Mouse (Mus musculus): ENCODE results near the gene Snx8. TPM values are rescaled to one million over a fixed set of nuclear protein-coding genes. Genes with fewer than 3 reads are reported as not detected.
"Not testable (repeated sequence)": the region's sequence is repeated elsewhere in the genome, so short reads cannot be mapped to it uniquely, and the experiment has no call there.

Snx8 gene
- total and polyA plus RNA-seq, 2 experiments = 11.2 to 12.5 TPM

DNA sequence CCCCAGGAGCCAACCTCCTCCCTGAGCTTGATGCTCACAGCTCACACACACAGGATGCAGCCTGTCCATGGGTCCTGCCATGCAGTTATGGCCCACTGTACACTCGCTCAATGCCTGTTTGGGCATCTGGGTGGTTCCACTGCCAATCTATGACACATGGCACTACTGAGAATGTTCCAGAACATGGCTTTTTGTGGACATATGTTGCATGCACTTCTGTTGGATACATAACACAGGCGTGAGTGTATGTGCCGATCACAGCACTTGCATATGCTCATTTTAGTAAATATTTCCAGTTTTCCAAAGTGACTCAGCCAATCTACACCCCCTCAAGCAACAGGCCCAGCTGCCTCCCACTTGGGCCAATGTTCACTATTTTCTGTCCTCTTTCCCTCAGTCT is 17.4 kb downstream of the Snx8 start:
- Histone ChIP-seq H3K27ac (replicated peaks; ENCODE audit: insufficient read depth, low read depth, low read length) (peak overlapping the region; percentile 63), H3K9ac (ENCODE audit: low read depth, low read length) (no peak overlapping the region), H3K36me3 (ENCODE audit: control insufficient read depth, insufficient read depth, low read length) (no peaks in the 10 kb centered on the region), H3K27me3 (ENCODE audit: control insufficient read depth, insufficient read depth, low read length) (no peaks in the 10 kb centered on the region), H3K4me1 (ENCODE audit: control insufficient read depth, insufficient read depth, low read length) (peaks cover 31% of the 10 kb centered on the region), H3K4me3 (ENCODE audit: insufficient read depth, low read depth, low read length) (no peak overlapping the region), H3K79me2 (ENCODE audit: control insufficient read depth, insufficient read depth, low read length) (peaks cover 32% of the 10 kb centered on the region)
- TF ChIP-seq CTCF (IDR thresholded peaks at IDR 0.05; ENCODE audit: low read depth, low read length) (no peak), POLR2A (IDR thresholded peaks at IDR 0.05; ENCODE audit: extremely low read depth, insufficient read depth, low read length) (no peak)
- no peak for DNase-seq (ENCODE audit: extremely low read depth, low read depth, low spot score)
- WGBS = 88% methylated on average over 3 of the region's 3 CpGs

DNA sequence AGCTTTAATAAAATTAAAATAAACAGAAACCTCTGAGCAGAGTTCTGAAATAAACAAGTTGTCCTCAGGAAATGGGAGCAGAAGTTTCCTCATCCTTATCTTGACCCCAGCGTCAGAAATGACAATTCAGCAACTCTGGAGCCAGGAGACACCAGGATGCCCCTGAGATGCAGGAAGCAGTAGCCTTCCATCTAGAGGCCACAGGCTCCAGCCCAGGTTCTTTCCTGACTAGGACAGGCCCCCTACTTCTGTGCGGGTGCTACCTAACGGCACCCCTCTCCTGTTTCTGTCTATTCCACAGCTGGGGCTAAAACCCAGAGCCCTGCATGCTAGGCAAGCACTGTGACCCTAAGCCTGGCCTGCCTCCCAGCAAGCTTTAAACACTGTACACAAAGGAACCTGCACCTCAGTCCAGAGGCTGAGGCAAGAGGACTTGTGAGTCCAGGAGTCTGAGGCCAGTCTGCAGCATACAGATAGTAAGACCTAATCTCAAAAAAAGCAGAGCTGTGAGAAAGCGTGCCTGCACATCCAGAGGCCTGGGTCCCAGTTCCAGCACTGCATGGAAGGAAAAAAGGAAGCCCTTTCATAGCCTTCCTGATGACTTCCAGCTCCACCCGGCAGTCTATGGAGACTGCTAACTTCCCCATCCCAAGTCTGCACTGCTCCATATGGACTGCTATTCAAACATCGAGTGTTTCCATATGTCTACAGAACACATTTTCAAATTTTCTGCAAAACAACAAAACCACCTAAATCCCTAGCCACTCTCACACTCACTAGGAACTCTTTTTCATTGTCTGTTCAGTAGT is 18.4 kb downstream of the Snx8 start:
- peaks cover 39% of the 10 kb centered on the region for H3K79me2 ChIP-seq (ENCODE audit: control insufficient read depth, insufficient read depth, low read length)
- H3K27me3 ChIP-seq (ENCODE audit: control insufficient read depth, insufficient read depth, low read length) = no peaks in the 10 kb centered on the region
- H3K4me1 ChIP-seq (ENCODE audit: control insufficient read depth, insufficient read depth, low read length) = peaks cover 31% of the 10 kb centered on the region
- WGBS = 34% methylated on average over 6 of the region's 6 CpGs
- no peak for TF ChIP-seq POLR2A (IDR thresholded peaks at IDR 0.05; ENCODE audit: extremely low read depth, insufficient read depth, low read length)
- TF ChIP-seq CTCF (IDR thresholded peaks at IDR 0.05; ENCODE audit: low read depth, low read length) = no peak
- peak overlapping the region; percentile 70 for H3K27ac ChIP-seq (replicated peaks; ENCODE audit: insufficient read depth, low read depth, low read length)
- DNase-seq (ENCODE audit: extremely low read depth, low read depth, low spot score) = peak; percentile 73
- H3K4me3 ChIP-seq (ENCODE audit: insufficient read depth, low read depth, low read length) = no peak overlapping the region
- no peaks in the 10 kb centered on the region for H3K36me3 ChIP-seq (ENCODE audit: control insufficient read depth, insufficient read depth, low read length)
- no peak overlapping the region for H3K9ac ChIP-seq (ENCODE audit: low read depth, low read length)

DNA sequence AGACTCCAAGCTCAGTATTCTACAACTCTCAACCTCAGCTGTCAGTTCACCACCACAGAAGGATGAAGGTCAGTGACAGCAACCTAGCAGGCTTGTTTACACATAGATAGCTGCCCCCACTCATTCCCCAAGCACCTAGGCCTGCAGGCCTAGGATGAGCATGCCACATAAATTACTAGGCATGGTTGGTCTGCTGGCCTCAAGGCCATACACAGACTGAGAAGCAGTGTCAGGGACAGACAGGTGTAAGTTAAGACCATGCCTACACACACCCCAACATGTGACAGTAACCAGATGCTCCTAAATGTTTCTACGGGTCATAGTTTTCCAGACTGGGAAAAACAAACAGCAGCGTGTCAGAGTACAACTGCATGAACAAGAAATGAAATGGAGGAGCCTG is 19.6 kb downstream of the Snx8 start:
- H3K36me3 ChIP-seq (ENCODE audit: control insufficient read depth, insufficient read depth, low read length) = no peaks in the 10 kb centered on the region
- H3K27ac ChIP-seq (replicated peaks; ENCODE audit: insufficient read depth, low read depth, low read length) = peak overlapping the region; percentile 68
- peak; percentile 74 for DNase-seq (ENCODE audit: extremely low read depth, low read depth, low spot score)
- no peaks in the 10 kb centered on the region for H3K27me3 ChIP-seq (ENCODE audit: control insufficient read depth, insufficient read depth, low read length)
- no peak overlapping the region for H3K4me3 ChIP-seq (ENCODE audit: insufficient read depth, low read depth, low read length)
- WGBS = 12% methylated on average over 2 of the region's 2 CpGs
- peaks cover 27% of the 10 kb centered on the region for H3K4me1 ChIP-seq (ENCODE audit: control insufficient read depth, insufficient read depth, low read length)
- TF ChIP-seq CTCF (IDR thresholded peaks at IDR 0.05; ENCODE audit: low read depth, low read length) = no peak
- TF ChIP-seq POLR2A (IDR thresholded peaks at IDR 0.05; ENCODE audit: extremely low read depth, insufficient read depth, low read length) = no peak
- H3K9ac ChIP-seq (ENCODE audit: low read depth, low read length) = no peak overlapping the region
- H3K79me2 ChIP-seq (ENCODE audit: control insufficient read depth, insufficient read depth, low read length) = peaks cover 38% of the 10 kb centered on the region

DNA sequence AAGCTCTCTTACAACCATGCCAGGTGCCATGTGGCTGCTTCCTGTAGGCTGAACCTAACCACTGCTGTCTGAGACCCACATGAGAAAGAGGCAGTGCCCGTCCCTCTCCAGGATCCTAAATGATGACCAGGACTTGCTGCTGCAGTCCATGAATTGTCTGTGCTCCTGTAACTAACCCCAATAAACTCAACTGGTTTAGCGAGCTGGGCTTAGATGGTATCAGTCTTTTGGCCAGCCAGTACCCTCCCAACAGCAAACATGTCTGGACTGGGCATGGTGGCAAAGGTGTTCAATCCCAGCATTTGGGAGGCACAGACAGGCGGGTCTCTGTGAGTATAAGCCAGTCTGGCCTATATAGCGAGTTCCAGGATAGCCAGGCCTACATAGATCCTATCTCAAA is 20.1 kb downstream of the Snx8 start:
- H3K36me3 ChIP-seq (ENCODE audit: control insufficient read depth, insufficient read depth, low read length) = no peaks in the 10 kb centered on the region
- peak overlapping the region; percentile 68 for H3K27ac ChIP-seq (replicated peaks; ENCODE audit: insufficient read depth, low read depth, low read length)
- peaks cover 43% of the 10 kb centered on the region for H3K79me2 ChIP-seq (ENCODE audit: control insufficient read depth, insufficient read depth, low read length)

DNA sequence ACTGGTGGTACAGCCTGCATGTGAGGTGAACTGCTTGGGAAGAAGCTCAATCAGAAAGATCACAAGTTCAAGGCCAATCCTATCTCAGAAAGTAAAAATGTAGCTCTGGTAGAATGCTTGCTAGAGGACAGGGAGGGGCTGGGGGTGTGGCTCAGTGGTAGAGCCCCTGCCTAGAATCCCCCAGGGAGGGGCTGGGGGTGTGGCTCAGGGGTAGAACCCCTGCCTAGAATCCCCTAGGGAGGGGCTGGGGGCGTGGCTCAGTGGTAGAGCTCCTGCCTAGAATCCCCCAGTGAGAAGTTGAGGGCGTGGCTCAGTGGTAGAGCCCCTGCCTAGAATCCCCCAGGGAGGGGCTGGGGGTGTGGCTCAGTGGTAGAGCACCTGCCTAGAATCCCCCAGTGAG is 20.9 kb downstream of the Snx8 start:
- not testable (repeated sequence) for H3K36me3 ChIP-seq (ENCODE audit: control insufficient read depth, insufficient read depth, low read length); H3K9ac ChIP-seq (ENCODE audit: low read depth, low read length); DNase-seq (ENCODE audit: extremely low read depth, low read depth, low spot score); H3K27ac ChIP-seq (replicated peaks; ENCODE audit: insufficient read depth, low read depth, low read length); H3K4me3 ChIP-seq (ENCODE audit: insufficient read depth, low read depth, low read length); H3K27me3 ChIP-seq (ENCODE audit: control insufficient read depth, insufficient read depth, low read length)
- H3K4me1 ChIP-seq (ENCODE audit: control insufficient read depth, insufficient read depth, low read length) = peaks cover 30% of the 10 kb centered on the region
- WGBS = 90% methylated on average over 2 of the region's 2 CpGs
- peaks cover 42% of the 10 kb centered on the region for H3K79me2 ChIP-seq (ENCODE audit: control insufficient read depth, insufficient read depth, low read length)

More for the DNA sequence above, 20.1 kb downstream of the Snx8 start:
- H3K4me3 ChIP-seq (ENCODE audit: insufficient read depth, low read depth, low read length) = no peak overlapping the region
- 89% methylated on average over 4 of the region's 4 CpGs for whole genome bisulfite sequencing
- no peak for TF ChIP-seq CTCF (IDR thresholded peaks at IDR 0.05; ENCODE audit: low read depth, low read length)
- no peak for TF ChIP-seq POLR2A (IDR thresholded peaks at IDR 0.05; ENCODE audit: extremely low read depth, insufficient read depth, low read length)
- no peaks in the 10 kb centered on the region for H3K27me3 ChIP-seq (ENCODE audit: control insufficient read depth, insufficient read depth, low read length)
- H3K4me1 ChIP-seq (ENCODE audit: control insufficient read depth, insufficient read depth, low read length) = peaks cover 30% of the 10 kb centered on the region
- H3K9ac ChIP-seq (ENCODE audit: low read depth, low read length) = no peak overlapping the region
- no peak for DNase-seq (ENCODE audit: extremely low read depth, low read depth, low spot score)

DNA sequence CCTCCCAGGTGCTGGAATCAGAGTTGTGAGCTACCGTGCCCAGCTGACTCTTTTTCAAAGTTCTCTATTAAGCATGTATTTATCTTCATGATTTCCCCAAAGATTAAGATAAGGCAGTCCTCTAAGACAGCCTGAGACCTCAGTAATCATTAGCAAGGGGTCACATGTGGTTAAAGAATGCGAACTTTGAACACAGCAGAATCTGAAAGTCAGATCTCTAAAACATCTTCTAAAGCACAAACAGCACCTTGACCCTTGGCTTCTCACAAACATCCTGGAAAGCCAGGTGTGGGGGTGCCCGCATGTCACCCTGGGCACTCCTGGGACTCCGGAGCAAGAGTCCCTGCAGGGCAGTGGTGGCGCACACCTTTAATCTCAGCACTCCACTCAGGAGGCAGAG is 24.6 kb downstream of the Snx8 start:
- H3K4me1 ChIP-seq (ENCODE audit: control insufficient read depth, insufficient read depth, low read length) = peaks cover 12% of the 10 kb centered on the region
- H3K9ac ChIP-seq (ENCODE audit: low read depth, low read length) = no peak overlapping the region
- no peak overlapping the region for H3K27ac ChIP-seq (replicated peaks; ENCODE audit: insufficient read depth, low read depth, low read length)
- 62% methylated on average over 5 of the region's 5 CpGs for WGBS
- no peaks in the 10 kb centered on the region for H3K27me3 ChIP-seq (ENCODE audit: control insufficient read depth, insufficient read depth, low read length)
- TF ChIP-seq POLR2A (IDR thresholded peaks at IDR 0.05; ENCODE audit: extremely low read depth, insufficient read depth, low read length) (no peak), CTCF (IDR thresholded peaks at IDR 0.05; ENCODE audit: low read depth, low read length) (no peak)
- DNase-seq (ENCODE audit: extremely low read depth, low read depth, low spot score) = peak; percentile 44
- H3K4me3 ChIP-seq (ENCODE audit: insufficient read depth, low read depth, low read length) = no peak overlapping the region
- peaks cover 38% of the 10 kb centered on the region for H3K79me2 ChIP-seq (ENCODE audit: control insufficient read depth, insufficient read depth, low read length)
- H3K36me3 ChIP-seq (ENCODE audit: control insufficient read depth, insufficient read depth, low read length) = no peaks in the 10 kb centered on the region
